Mouse (Mus musculus): Measurements from ENCODE around the gene Gm12845. TPM values are rescaled to one million over a fixed set of nuclear protein-coding genes. Genes with fewer than 3 reads are reported as not detected.

Gene Gm12845
- polyA plus RNA-seq (2012; ENCODE audit: insufficient read depth, low replicate concordance), result not detected in 2 replicates

- peaks cover 8% of the 10 kb centered on the region for H3K9me3 ChIP-seq
- peaks cover 5% of the 10 kb centered on the region; the same call in 1 of the 2 replicates for H3K4me1 ChIP-seq
- peaks cover 33% of the 10 kb centered on the region for H3K27me3 ChIP-seq (replicated peaks)
- no peaks in the 10 kb centered on the region for H3K36me3 ChIP-seq (replicated peaks; ENCODE audit: low read length)
- no peak for TF ChIP-seq GATA1 (IDR thresholded peaks at IDR 0.05; ENCODE audit: borderline replicate concordance, low read length)
- TF ChIP-seq FLI1 (IDR thresholded peaks at IDR 0.05; ENCODE audit: low read length), result no peak
- no peak within 1 kb of the TSS for H3K4me3 ChIP-seq (replicated peaks)
Observed at GRCm38 (mm10) chr4:117724112-117724511, at the start of gene Gm12845. Gene Gm12845 (plus strand): TSS chr4:117724412.

- TF ChIP-seq FLI1 (IDR thresholded peaks at IDR 0.05; ENCODE audit: low read length) (no peak), GATA1 (IDR thresholded peaks at IDR 0.05; ENCODE audit: borderline replicate concordance, low read length) (no peak)
- peaks cover 92% of the 10 kb centered on the region for H3K36me3 ChIP-seq (replicated peaks; ENCODE audit: low read length)
- H3K9me3 ChIP-seq, result no peaks in the 10 kb centered on the region
- H3K27me3 ChIP-seq (replicated peaks), result no peaks in the 10 kb centered on the region
- no peak overlapping the region for H3K4me3 ChIP-seq (replicated peaks)
- H3K4me1 ChIP-seq, result peaks cover 19% of the 10 kb centered on the region
Observed at GRCm38 (mm10) chr4:117676903-117677302, 47.3 kb upstream of the Gm12845 start.

GRCm38 (mm10) chr4:117680963-117681362 is 43.2 kb upstream of the Gm12845 start:
- peaks cover 16% of the 10 kb centered on the region for H3K4me1 ChIP-seq
- H3K4me3 ChIP-seq (replicated peaks), result peak overlapping the region; percentile 100
- H3K27me3 ChIP-seq (replicated peaks), result peaks cover 2% of the 10 kb centered on the region
- TF ChIP-seq GATA1 (IDR thresholded peaks at IDR 0.05; ENCODE audit: borderline replicate concordance, low read length) (no peak), FLI1 (IDR thresholded peaks at IDR 0.05; ENCODE audit: low read length) (no peak)
- H3K9me3 ChIP-seq, result no peaks in the 10 kb centered on the region
- H3K36me3 ChIP-seq (replicated peaks; ENCODE audit: low read length), result peaks cover 51% of the 10 kb centered on the region

DNA sequence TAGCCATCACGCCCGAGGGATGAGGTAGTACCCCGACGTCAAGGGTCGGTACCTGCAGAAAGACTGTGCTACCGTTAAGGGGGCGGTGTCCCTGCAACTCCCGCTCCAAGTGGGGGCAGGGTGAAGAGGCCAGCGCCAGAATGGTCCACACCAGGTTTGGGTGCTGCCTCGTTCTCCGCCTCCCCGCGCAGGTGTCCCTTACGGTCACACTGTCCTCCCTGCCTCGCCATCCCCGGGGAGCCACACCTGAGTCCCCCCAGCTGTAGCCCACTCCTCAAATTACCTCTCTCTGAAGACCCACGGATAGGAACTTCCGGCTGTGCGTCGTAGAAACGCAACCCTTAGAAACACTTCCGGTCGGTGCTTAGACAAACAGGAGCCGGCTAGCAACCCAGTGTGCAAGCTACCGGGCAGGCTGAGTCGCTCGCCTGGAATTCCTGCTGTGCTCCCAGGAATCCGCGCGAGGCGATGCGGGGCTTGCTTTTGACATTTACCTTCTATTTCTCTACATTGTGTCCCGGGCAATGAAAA is 42.2 kb upstream of the Gm12845 start, which contains the start of gene Dmap1:
Gene Dmap1, minus strand, starts transcription at position 343 of the 531 bp plus-strand sequence.
- Histone ChIP-seq H3K4me3 (replicated peaks) (peak within 1 kb of the TSS; percentile 100), H3K36me3 (replicated peaks; ENCODE audit: low read length) (peaks cover 41% of the 10 kb centered on the region), H3K27me3 (replicated peaks) (peaks cover 5% of the 10 kb centered on the region), H3K9me3 (no peaks in the 10 kb centered on the region), H3K4me1 (peaks cover 16% of the 10 kb centered on the region)
- TF ChIP-seq FLI1 (IDR thresholded peaks at IDR 0.05; ENCODE audit: low read length) (peak; percentile 95; the same call in 1 of the 2 replicates), GATA1 (IDR thresholded peaks at IDR 0.05; ENCODE audit: borderline replicate concordance, low read length) (no peak)

GRCm38 (mm10) chr4:117682463-117682862 is 41.7 kb upstream of the Gm12845 start:
- peaks cover 36% of the 10 kb centered on the region for H3K36me3 ChIP-seq (replicated peaks; ENCODE audit: low read length)
- H3K4me3 ChIP-seq (replicated peaks), result peak overlapping the region; percentile 100
- H3K27me3 ChIP-seq (replicated peaks), result peaks cover 5% of the 10 kb centered on the region
- peaks cover 16% of the 10 kb centered on the region for H3K4me1 ChIP-seq
- H3K9me3 ChIP-seq, result no peaks in the 10 kb centered on the region
- TF ChIP-seq FLI1 (IDR thresholded peaks at IDR 0.05; ENCODE audit: low read length), result no peak
- no peak for TF ChIP-seq GATA1 (IDR thresholded peaks at IDR 0.05; ENCODE audit: borderline replicate concordance, low read length)

DNA sequence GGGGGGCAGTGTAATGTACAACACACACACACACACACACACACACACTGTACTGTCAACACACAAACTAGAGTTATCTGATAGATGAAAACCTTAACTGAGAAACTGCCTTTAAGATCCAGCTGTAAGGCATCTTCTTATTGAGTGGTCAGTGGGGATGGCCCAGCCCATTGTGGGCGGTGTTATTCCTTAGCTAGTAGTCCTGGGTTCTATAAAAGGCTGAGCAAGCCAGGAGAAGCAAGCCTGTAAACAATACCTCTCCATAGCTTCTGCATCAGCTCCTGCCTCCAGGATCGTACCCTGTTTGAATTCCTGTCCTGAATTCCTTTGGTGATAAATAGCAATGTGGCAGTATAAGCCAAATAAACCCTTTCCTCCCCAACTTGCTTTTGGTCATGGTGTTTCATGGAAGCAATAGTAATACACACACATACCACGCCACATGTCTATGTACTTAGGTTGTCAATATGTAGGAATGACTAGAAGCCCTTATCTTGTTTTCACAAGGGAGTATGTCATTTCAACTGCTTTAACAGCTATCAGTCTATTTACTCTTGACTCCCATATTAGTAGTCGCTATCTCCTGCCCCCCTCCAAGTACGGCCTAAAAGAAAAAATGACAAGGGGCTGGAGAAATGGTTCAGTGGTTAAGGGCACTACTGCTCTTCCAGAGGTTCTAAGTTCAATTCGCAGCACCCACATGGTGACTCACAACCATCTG is 41.0 kb upstream of the Gm12845 start:
- no peak for TF ChIP-seq FLI1 (IDR thresholded peaks at IDR 0.05; ENCODE audit: low read length)
- Histone ChIP-seq H3K9me3 (no peaks in the 10 kb centered on the region), H3K36me3 (replicated peaks; ENCODE audit: low read length) (peaks cover 29% of the 10 kb centered on the region), H3K4me3 (replicated peaks) (no peak overlapping the region), H3K27me3 (replicated peaks) (peaks cover 5% of the 10 kb centered on the region), H3K4me1 (peaks cover 16% of the 10 kb centered on the region)

DNA sequence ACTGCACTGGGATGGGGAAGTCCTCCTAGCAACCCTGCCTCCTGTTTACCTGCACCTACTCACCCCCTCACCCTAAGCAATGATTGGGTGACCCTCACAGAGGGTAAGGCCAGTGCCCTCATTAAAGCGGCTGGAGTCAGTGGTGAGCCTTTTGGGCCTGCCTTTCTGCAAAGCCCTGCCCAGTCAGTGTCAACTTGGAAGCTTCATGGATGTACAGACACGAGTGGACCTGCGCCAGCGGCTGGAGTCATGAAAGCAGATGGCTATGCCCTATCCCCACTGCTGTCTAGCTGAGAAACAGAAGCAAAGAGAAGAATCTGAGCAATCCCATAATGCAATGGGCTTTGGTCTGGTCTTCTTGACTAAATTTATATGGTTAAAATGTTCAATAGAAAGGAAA is 37.9 kb upstream of the Gm12845 start:
- no peak overlapping the region for H3K4me3 ChIP-seq (replicated peaks)
- H3K36me3 ChIP-seq (replicated peaks; ENCODE audit: low read length), result no peaks in the 10 kb centered on the region
- H3K9me3 ChIP-seq, result no peaks in the 10 kb centered on the region
- peaks cover 10% of the 10 kb centered on the region for H3K4me1 ChIP-seq
- TF ChIP-seq FLI1 (IDR thresholded peaks at IDR 0.05; ENCODE audit: low read length), result no peak
- no peak for TF ChIP-seq GATA1 (IDR thresholded peaks at IDR 0.05; ENCODE audit: borderline replicate concordance, low read length)
- H3K27me3 ChIP-seq (replicated peaks), result peaks cover 5% of the 10 kb centered on the region

DNA sequence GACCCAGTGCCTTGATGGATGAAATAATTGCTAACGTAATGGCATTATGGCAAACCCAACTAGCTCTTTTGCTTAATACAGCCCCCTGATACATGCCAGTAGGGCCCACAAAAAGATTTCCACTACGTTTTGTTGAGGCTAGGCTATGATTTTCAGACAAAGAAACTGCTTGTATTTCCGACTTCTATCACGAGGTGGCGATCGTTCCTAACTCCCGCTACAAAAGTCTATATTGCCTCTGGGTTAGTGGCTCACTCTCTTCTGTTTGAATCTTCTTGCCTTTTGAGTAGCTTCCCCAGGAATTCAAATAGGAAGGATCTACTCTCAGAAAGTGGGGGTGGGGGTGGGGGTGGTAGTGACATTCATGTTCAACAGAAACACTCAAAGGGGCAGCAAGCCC is 18.9 kb upstream of the Gm12845 start:
- no peak for TF ChIP-seq FLI1 (IDR thresholded peaks at IDR 0.05; ENCODE audit: low read length)
- no peak for TF ChIP-seq GATA1 (IDR thresholded peaks at IDR 0.05; ENCODE audit: borderline replicate concordance, low read length)
- H3K9me3 ChIP-seq, result no peaks in the 10 kb centered on the region
- H3K36me3 ChIP-seq (replicated peaks; ENCODE audit: low read length), result no peaks in the 10 kb centered on the region
- H3K4me3 ChIP-seq (replicated peaks), result no peak overlapping the region
- peaks cover 20% of the 10 kb centered on the region for H3K27me3 ChIP-seq (replicated peaks)
- no peaks in the 10 kb centered on the region for H3K4me1 ChIP-seq

GRCm38 (mm10) chr4:117708780-117709550 is 15.2 kb upstream of the Gm12845 start:
- no peaks in the 10 kb centered on the region for H3K4me1 ChIP-seq
- no peak overlapping the region for H3K4me3 ChIP-seq (replicated peaks)
- TF ChIP-seq GATA1 (IDR thresholded peaks at IDR 0.05; ENCODE audit: borderline replicate concordance, low read length), result no peak
- TF ChIP-seq FLI1 (IDR thresholded peaks at IDR 0.05; ENCODE audit: low read length), result no peak
- no peaks in the 10 kb centered on the region for H3K36me3 ChIP-seq (replicated peaks; ENCODE audit: low read length)
- H3K9me3 ChIP-seq, result no peaks in the 10 kb centered on the region
- H3K27me3 ChIP-seq (replicated peaks), result peaks cover 35% of the 10 kb centered on the region

DNA sequence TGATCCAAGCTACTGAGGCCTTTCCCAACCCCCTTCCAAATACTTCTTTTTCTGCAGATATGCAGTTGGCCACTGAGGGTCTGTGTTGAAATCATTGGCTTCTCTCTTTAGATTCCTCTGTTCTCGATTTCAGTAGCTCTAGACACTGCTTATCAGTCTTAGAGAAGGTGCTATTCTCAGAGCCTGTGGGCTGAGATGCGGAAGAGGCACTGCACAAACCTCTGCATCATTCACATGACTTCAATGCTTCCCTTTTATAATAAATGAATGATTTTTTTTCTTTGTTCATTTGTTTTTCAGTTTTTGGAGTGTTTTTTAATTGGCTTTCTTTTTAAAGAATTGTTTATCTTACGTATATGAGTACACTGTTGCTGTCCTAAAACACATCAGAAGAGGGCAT is 11.9 kb upstream of the Gm12845 start:
- Histone ChIP-seq H3K4me3 (replicated peaks) (no peak overlapping the region), H3K9me3 (no peaks in the 10 kb centered on the region), H3K27me3 (replicated peaks) (peaks cover 36% of the 10 kb centered on the region), H3K36me3 (replicated peaks; ENCODE audit: low read length) (no peaks in the 10 kb centered on the region), H3K4me1 (no peaks in the 10 kb centered on the region)
- TF ChIP-seq FLI1 (IDR thresholded peaks at IDR 0.05; ENCODE audit: low read length), result no peak
- no peak for TF ChIP-seq GATA1 (IDR thresholded peaks at IDR 0.05; ENCODE audit: borderline replicate concordance, low read length)

Measured in megakaryocyte, embryonic 14.5 days (primary cell).